Mouse (Mus musculus) heart, adult 10 weeks (tissue): ENCODE measurements around the gene Hbb-bs. TPM values are rescaled to one million over a fixed set of nuclear protein-coding genes. Genes with fewer than 3 reads are reported as not detected.

Experiments used
- polyA plus RNA-seq: library from polyadenylated mRNA; stranded (reverse); fragments of 350-450 nt; fragmentation: Illumina TruSeq; extraction: RNeasy Lipid Tissue Mini Kit (QIAGEN cat#74804); gene quantifications from one replicate; pipeline ENCODE4 v1.2.3, GENCODE M21; 2014; ENCODE audit warnings: low read depth, low replicate concordance

Hbb-bs gene
- polyA plus RNA-seq, result 6,129 TPM

DNA sequence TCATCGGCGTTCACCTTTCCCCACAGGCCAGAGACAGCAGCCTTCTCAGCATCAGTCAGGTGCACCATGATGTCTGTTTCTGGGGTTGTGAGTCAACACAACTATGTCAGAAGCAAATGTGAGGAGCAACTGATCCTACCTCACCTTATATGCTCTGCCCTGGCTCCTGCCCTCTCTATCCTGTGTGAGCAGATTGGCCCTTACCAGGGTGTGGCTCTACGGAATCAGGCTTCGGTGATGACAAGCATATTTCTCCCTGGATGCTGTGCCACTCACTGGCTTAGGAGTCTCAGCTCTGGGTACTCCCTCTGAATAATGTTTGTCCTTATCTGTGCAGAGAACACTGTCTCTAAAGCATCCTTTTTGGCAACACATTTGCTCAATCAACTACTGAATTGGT lies at the start of gene Hbb-bs:
Hbb-bs (minus strand) TSS at position 289 of the 400 bp plus-strand sequence.

GRCm38 (mm10) chr7:103853090-103853489 lies 25.2 kb upstream of the Hbb-bs start, which contains the start of gene Hbb-y:
Hbb-y (minus strand) TSS chr7:103853216.

DNA sequence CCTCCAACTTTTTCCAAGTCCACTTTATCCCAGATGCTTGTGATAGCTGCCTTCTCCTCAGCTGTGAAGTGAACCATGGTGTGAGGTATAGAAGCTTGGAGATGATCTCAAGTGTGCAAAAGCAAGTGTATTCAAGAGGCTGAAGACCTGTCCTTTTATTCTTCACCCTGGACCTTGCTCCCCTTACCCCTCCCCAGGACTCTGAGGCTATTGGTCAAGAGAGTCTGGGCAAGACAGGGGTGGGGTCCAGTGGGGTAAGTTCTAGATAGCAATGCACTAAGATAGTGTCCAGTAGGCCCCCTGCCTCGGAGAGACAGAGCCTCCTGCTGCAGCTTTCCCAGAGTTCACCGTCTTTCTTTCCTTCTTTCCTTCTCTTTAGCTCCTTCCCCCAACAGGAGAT lies 15.1 kb upstream of the Hbb-bs start, which contains the start of gene Hbb-bh1:
Hbb-bh1 (minus strand) TSS at position 131 of the 400 bp plus-strand sequence.

GRCm38 (mm10) chr7:103840268-103840667 lies 12.4 kb upstream of the Hbb-bs start, which contains the start of gene Hbb-bh2:
Hbb-bh2 (minus strand) TSS chr7:103840520.

DNA sequence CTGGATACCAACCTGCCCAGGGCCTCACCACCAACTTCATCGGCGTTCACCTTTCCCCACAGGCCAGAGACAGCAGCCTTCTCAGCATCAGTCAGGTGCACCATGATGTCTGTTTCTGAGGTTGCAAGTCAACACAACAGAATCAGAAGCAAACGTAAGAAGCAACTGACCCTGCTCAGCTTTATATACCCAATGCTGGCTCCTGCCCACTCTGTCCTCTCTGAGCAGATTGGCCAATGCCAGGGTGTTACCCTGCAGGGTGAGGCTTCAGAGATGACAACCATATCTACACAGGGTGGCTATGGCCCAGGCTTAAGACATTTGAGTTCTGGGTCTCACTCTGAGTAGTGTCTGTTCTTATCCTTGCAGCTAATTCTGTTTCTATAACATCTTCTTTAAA lies 14.1 kb downstream of the Hbb-bs start, which contains the start of gene Hbb-bt:
Hbb-bt (minus strand) TSS at position 231 of the 400 bp plus-strand sequence.

DNA sequence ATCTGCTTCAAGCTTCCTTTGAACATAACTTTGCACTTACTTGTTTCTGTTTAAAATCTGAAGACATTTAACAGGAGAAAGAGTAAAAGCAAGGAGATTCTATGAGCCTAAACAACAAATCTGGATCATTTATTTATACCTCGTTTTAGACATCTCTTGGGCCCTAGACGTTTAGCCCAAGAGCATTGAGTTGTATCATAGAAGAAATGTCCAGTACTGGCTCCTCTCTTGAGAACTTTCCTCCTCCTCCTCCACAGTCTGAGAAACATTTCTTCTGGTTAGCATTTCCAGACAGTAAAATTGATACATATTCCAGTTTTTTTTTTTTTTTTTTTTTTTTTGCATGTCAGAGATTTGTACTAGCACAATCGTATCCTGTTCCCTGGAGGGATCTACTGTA lies 36.2 kb downstream of the Hbb-bs start, which contains the start of gene Olfr67:
Olfr67 (minus strand) TSS at position 101 of the 400 bp plus-strand sequence.

GRCm38 (mm10) chr7:103779598-103779997 lies 48.3 kb downstream of the Hbb-bs start, which contains the start of gene Olfr68:
Olfr68 (minus strand) TSS chr7:103779698.

Other genes with a start within 250 kb of the Hbb-bs start
- gene Olfr618, start 238.0 kb downstream of the Hbb-bs start, polyA plus RNA-seq, result not detected
- gene Olfr619, start 227.5 kb downstream of the Hbb-bs start, polyA plus RNA-seq, result not detected
- not detected for gene Olfr620, start 215.6 kb downstream of the Hbb-bs start, polyA plus RNA-seq
- gene Olfr622, start 185.4 kb downstream of the Hbb-bs start, polyA plus RNA-seq, result not detected
- not detected for gene Olfr623, start 164.4 kb downstream of the Hbb-bs start, polyA plus RNA-seq
- not detected for gene Olfr624, start 156.9 kb downstream of the Hbb-bs start, polyA plus RNA-seq
- not detected for gene Olfr625-ps1, start 145.4 kb downstream of the Hbb-bs start, polyA plus RNA-seq
- gene Olfr243, start 113.4 kb downstream of the Hbb-bs start, polyA plus RNA-seq, result not detected
- gene Olfr628, start 97.7 kb downstream of the Hbb-bs start, polyA plus RNA-seq, result not detected
- gene Olfr629, start 83.2 kb downstream of the Hbb-bs start, polyA plus RNA-seq, result not detected
- gene Olfr630, start 70.8 kb downstream of the Hbb-bs start, polyA plus RNA-seq, result not detected
- not detected for gene Olfr69, start 56.5 kb downstream of the Hbb-bs start, polyA plus RNA-seq
- not detected for gene Olfr68, start 48.4 kb downstream of the Hbb-bs start, polyA plus RNA-seq
- not detected for gene Olfr67, start 36.3 kb downstream of the Hbb-bs start, polyA plus RNA-seq
- 792 TPM for gene Hbb-bt, start 14.1 kb downstream of the Hbb-bs start, polyA plus RNA-seq
- gene Hbb-bh2, start 12.4 kb upstream of the Hbb-bs start, polyA plus RNA-seq, result not detected
- not detected for gene Hbb-bh1, start 15.1 kb upstream of the Hbb-bs start, polyA plus RNA-seq
- gene Hbb-y, start 25.1 kb upstream of the Hbb-bs start, polyA plus RNA-seq, result not detected
- gene Olfr66, start 58.2 kb upstream of the Hbb-bs start, polyA plus RNA-seq, result not detected
- gene Olfr64, start 66.4 kb upstream of the Hbb-bs start, polyA plus RNA-seq, result not detected
- gene Olfr65, start 75.4 kb upstream of the Hbb-bs start, polyA plus RNA-seq, result not detected
- not detected for gene Olfr631, start 100.7 kb upstream of the Hbb-bs start, polyA plus RNA-seq
- gene Olfr632, start 106.3 kb upstream of the Hbb-bs start, polyA plus RNA-seq, result not detected
- not detected for gene Olfr633, start 116.3 kb upstream of the Hbb-bs start, polyA plus RNA-seq
- not detected for gene Olfr635, start 143.1 kb upstream of the Hbb-bs start, polyA plus RNA-seq
- not detected for gene Olfr638, start 170.7 kb upstream of the Hbb-bs start, polyA plus RNA-seq
- not detected for gene Olfr639, start 189.2 kb upstream of the Hbb-bs start, polyA plus RNA-seq
- gene Olfr640, start 197.5 kb upstream of the Hbb-bs start, polyA plus RNA-seq, result not detected
- gene Olfr641, start 207.3 kb upstream of the Hbb-bs start, polyA plus RNA-seq, result not detected
- gene Olfr642, start 224.6 kb upstream of the Hbb-bs start, polyA plus RNA-seq, result not detected
- not detected for gene 4930516K23Rik, start 233.3 kb upstream of the Hbb-bs start, polyA plus RNA-seq
- not detected for gene Olfr644, start 243.8 kb upstream of the Hbb-bs start, polyA plus RNA-seq